Comparison of ENCODE assay signal across 15 mouse cellular contexts in genomic region chr6:108881074-108881473, GRCm38 (mm10). TPM values are rescaled to one million over a fixed set of nuclear protein-coding genes. Genes with fewer than 3 reads are reported as not detected.
DNase-seq lines count a peak whose midpoint lies in the region; ATAC-seq and TF ChIP-seq lines count a peak whose summit lies in the region.
"Had no signal": no experiment of that assay in that cellular context is flagged by ENCODE, and none has a peak within 500 bp of the region (broad histone marks: within the 10 kb centered on the region; RNA-seq: fewer than 3 reads in every experiment).

No protein-coding gene starts in this region.

- no peak overlapping the region for H3K27ac ChIP-seq in lung, embryonic 14.5 days (ENCODE audit: low read depth)
- no peak overlapping the region for H3K27ac ChIP-seq in forebrain, embryonic 14.5 days (ENCODE audit: low read depth, low read length)
- H3K27ac ChIP-seq: embryonic facial prominence, embryonic 12.5 days; heart, embryonic 13.5 days; midbrain, embryonic 15.5 days had no signal

- peak; percentile 76 for DNase-seq in heart, adult 11 months
- no peak for DNase-seq in heart, postnatal 4 days
- no peak for DNase-seq in lung, embryonic 14.5 days
- no peak for DNase-seq in lung, postnatal 36 days
- DNase-seq in ZHBTc4 (ENCODE audit: low read depth, low spot score), result peak; percentile 21
- peak; percentile 44 for DNase-seq in testis, postnatal 10 days (ENCODE audit: low spot score)
- DNase-seq in forebrain, embryonic 14.5 days (ENCODE audit: low spot score), result no peak
- no peak for DNase-seq in right cerebral cortex, postnatal 10 days (ENCODE audit: low spot score in 2 of 2)
- DNase-seq: adrenal gland, postnatal 14 days; cerebellum, adult 2 months; left cerebral cortex, postnatal 4 days had no signal

- no peak overlapping the region for H3K4me2 ChIP-seq in lung, embryonic 14.5 days
- no peak overlapping the region for H3K4me2 ChIP-seq in forebrain, embryonic 14.5 days (ENCODE audit: low read length)
- H3K4me2 ChIP-seq: embryonic facial prominence, embryonic 12.5 days; heart, embryonic 13.5 days; midbrain, embryonic 15.5 days had no signal

- no peak for ATAC-seq in lung, embryonic 14.5 days (ENCODE audit: insufficient read depth)
- ATAC-seq in forebrain, embryonic 14.5 days, result no peak
- ATAC-seq: inflammation-experienced regulatory T-cells, adult 6 months; midbrain, embryonic 15.5 days had no signal

- TF ChIP-seq CTCF in lung, embryonic 14.5 days (IDR thresholded peaks at IDR 0.05; ENCODE audit: low read depth), result peak; percentile 32; the same call in 1 of the 2 replicates

- no peaks in the 10 kb centered on the region for H3K4me1 ChIP-seq in lung, embryonic 14.5 days (ENCODE audit: insufficient read depth)
- no peaks in the 10 kb centered on the region for H3K4me1 ChIP-seq in forebrain, embryonic 14.5 days (ENCODE audit: control insufficient read depth, insufficient read depth, low read length)
- H3K4me1 ChIP-seq: embryonic facial prominence, embryonic 12.5 days had no signal

- no peaks in the 10 kb centered on the region; the same call in 1 of the 2 replicates for H3K9me3 ChIP-seq in lung, embryonic 14.5 days (ENCODE audit: low read depth, low read length)
- no peaks in the 10 kb centered on the region for H3K9me3 ChIP-seq in forebrain, embryonic 14.5 days (replicated peaks; ENCODE audit: control insufficient read depth, low read length)
- H3K9me3 ChIP-seq: embryonic facial prominence, embryonic 12.5 days; midbrain, embryonic 15.5 days had no signal

- no peaks in the 10 kb centered on the region for H3K27me3 ChIP-seq in lung, embryonic 14.5 days (ENCODE audit: insufficient read depth, low read length)
- no peaks in the 10 kb centered on the region for H3K27me3 ChIP-seq in forebrain, embryonic 14.5 days (replicated peaks; ENCODE audit: control insufficient read depth, insufficient read depth, low read length)
- H3K27me3 ChIP-seq: embryonic facial prominence, embryonic 12.5 days; heart, embryonic 13.5 days; midbrain, embryonic 15.5 days had no signal

- no peaks in the 10 kb centered on the region for H3K36me3 ChIP-seq in lung, embryonic 14.5 days (ENCODE audit: insufficient read depth)
- H3K36me3 ChIP-seq in forebrain, embryonic 14.5 days (ENCODE audit: control insufficient read depth, insufficient read depth, low read length), result no peaks in the 10 kb centered on the region
- H3K36me3 ChIP-seq: embryonic facial prominence, embryonic 12.5 days; heart, embryonic 13.5 days; midbrain, embryonic 15.5 days had no signal

- WGBS in lung, embryonic 14.5 days, result 88% methylated on average over 4 of the region's 4 CpGs
- 86% methylated on average over 4 of the region's 4 CpGs for WGBS in forebrain, embryonic 14.5 days

- H3K9ac ChIP-seq in lung, embryonic 14.5 days, result no peak overlapping the region
- H3K9ac ChIP-seq in forebrain, embryonic 14.5 days (ENCODE audit: low read length), result no peak overlapping the region
- H3K9ac ChIP-seq: embryonic facial prominence, embryonic 12.5 days; heart, embryonic 13.5 days; midbrain, embryonic 15.5 days had no signal

- no peak overlapping the region for H3K4me3 ChIP-seq in lung, embryonic 14.5 days (ENCODE audit: low read depth, low read length)
- no peak overlapping the region for H3K4me3 ChIP-seq in forebrain, embryonic 14.5 days (ENCODE audit: low read depth, low read length)
- H3K4me3 ChIP-seq: embryonic facial prominence, embryonic 12.5 days; heart, embryonic 13.5 days; midbrain, embryonic 15.5 days had no signal

RNA-seq across cellular contexts. Expression of gene Edem1, which starts 52.6 kb away (rescaled TPM):
- total RNA-seq in heart, postnatal 4 days (2021), result 10 to 100 TPM; 14.2 to 22.3 TPM
- polyA plus RNA-seq in lung, embryonic 14.5 days (2014; fragmentation: Nextera tagmentation; extraction: Ambion mirVana), result 36.4 and 41.5 TPM in 2 replicates
- polyA plus RNA-seq in forebrain, embryonic 14.5 days (2014; fragmentation: Nextera tagmentation; extraction: Ambion mirVana), result 7.5 and 11.4 TPM in 2 replicates

Comparison
In these comparisons a context has a peak if more than half of its experiments do, and no peak if none do; other contexts are left out.
1. DNase-seq: peak in heart, adult 11 months (single experiment), ZHBTc4 (single experiment) and testis, postnatal 10 days (single experiment); none in heart, postnatal 4 days (single experiment), lung, embryonic 14.5 days (single experiment), lung, postnatal 36 days (single experiment), forebrain, embryonic 14.5 days (single experiment) and right cerebral cortex, postnatal 10 days (0 of 2).